Mouse (Mus musculus): ENCODE measurements around the gene Rhbdf1.

GRCm38 (mm10) chr11:32253121-32253520, 31.0 kb upstream of the Rhbdf1 start:
- TF ChIP-seq CTCF (IDR thresholded peaks at IDR 0.05; ENCODE audit: low read depth, low read length) (no peak), POLR2A (IDR thresholded peaks at IDR 0.05; ENCODE audit: borderline replicate concordance, low read depth, low read length) (no peak)

Measured in bone marrow macrophage, adult 2 months (primary cell).